Mouse (Mus musculus) brain, embryonic 14.5 days (tissue): ENCODE measurements around the gene Rmi2. TPM values are rescaled to one million over a fixed set of nuclear protein-coding genes. Genes with fewer than 3 reads are reported as not detected.
"Not testable (repeated sequence)": the region's sequence is repeated elsewhere in the genome, so short reads cannot be mapped to it uniquely, and the experiment has no call there.

Experiments used
- DNase-seq: peaks from one replicate; pipeline ENCODE4 v3.0.0-alpha.2; 2011; ENCODE audit warnings: low read depth
- CTCF ChIP-seq: fragments of 200-500 bp; IDR thresholded peaks from 2 replicates; pipeline ENCODE4 v1.5.1; 2012; ENCODE audit warnings: inconsistent platforms, mild to moderate bottlenecking, moderate library complexity, borderline replicate concordance; ENCODE audit not compliant: insufficient read depth, insufficient read length; ENCODE audit errors: extremely low read depth
- POLR2A ChIP-seq: fragments of 200-500 bp; IDR thresholded peaks from 2 replicates; pipeline ENCODE4 v1.6.1; 2012; ENCODE audit warnings: mild to moderate bottlenecking, inconsistent platforms, borderline replicate concordance; ENCODE audit not compliant: poor library complexity, insufficient read depth, insufficient read length, severe bottlenecking; ENCODE audit errors: extremely low read depth
- polyA plus RNA-seq: library from polyadenylated mRNA; depleted of rRNA; stranded (reverse); fragments of >200 nt; gene quantifications from 2 replicates; pipeline ENCODE4 v1.2.3, GENCODE M21; 2012; rRNA removed

The Rmi2 gene
- 2.3 and 3.0 TPM in 2 replicates for polyA plus RNA-seq

- TF ChIP-seq CTCF, result no peak
- 0 out of 2 replicates have a peak, but pooled peaks have one; percentile 29 for TF ChIP-seq POLR2A
- peak; percentile 95 for DNase-seq
These were observed at the start of gene Rmi2 for GRCm38 (mm10) chr16:10834911-10835587. Gene Rmi2 (plus strand): TSS chr16:10835059.

- DNase-seq, result peak; percentile 96
These were observed 49.3 kb upstream of the Rmi2 start, which contains the start of gene Socs1 for GRCm38 (mm10) chr16:10785371-10786231. Gene Socs1 (minus strand): TSS chr16:10785536.

GRCm38 (mm10) chr16:10786288-10786687 is 48.6 kb upstream of the Rmi2 start:
- DNase-seq, result peak; percentile 95
- TF ChIP-seq CTCF (peak; percentile 92), POLR2A (no peak)

More at GRCm38 (mm10) chr16:10785371-10786231, 49.3 kb upstream of the Rmi2 start, which contains the start of gene Socs1:
- TF ChIP-seq POLR2A (peak; percentile 77), CTCF (no peak)

- no peak for DNase-seq
- TF ChIP-seq CTCF (no peak), POLR2A (no peak)
These were observed 47.9 kb upstream of the Rmi2 start for GRCm38 (mm10) chr16:10786782-10787547.

GRCm38 (mm10) chr16:10787548-10788058 is 47.3 kb upstream of the Rmi2 start:
- TF ChIP-seq CTCF (no peak), POLR2A (no peak)
- no peak for DNase-seq

- TF ChIP-seq CTCF (no peak), POLR2A (no peak)
- DNase-seq, result no peak
These were observed 46.6 kb upstream of the Rmi2 start, which contains the start of gene Tnp2 for GRCm38 (mm10) chr16:10788271-10788670. Gene Tnp2 (minus strand): TSS chr16:10788660.

GRCm38 (mm10) chr16:10788866-10789265 is 46.0 kb upstream of the Rmi2 start:
- DNase-seq, result no peak
- TF ChIP-seq CTCF (no peak), POLR2A (no peak)

- DNase-seq, result no peak
- TF ChIP-seq CTCF (no peak), POLR2A (no peak)
These were observed 44.2 kb upstream of the Rmi2 start, which contains the start of gene Prm3 for GRCm38 (mm10) chr16:10790702-10791101. Gene Prm3 (minus strand): TSS chr16:10790914.

- no peak for DNase-seq
- no peak for TF ChIP-seq POLR2A
- TF ChIP-seq CTCF, result no peak
These were observed 38.8 kb upstream of the Rmi2 start, which contains the start of gene Prm2 for GRCm38 (mm10) chr16:10796034-10796433. Gene Prm2 (minus strand): TSS chr16:10796134.

GRCm38 (mm10) chr16:10802420-10802819 is 32.4 kb upstream of the Rmi2 start:
- DNase-seq, result not testable (repeated sequence)
